Mouse (Mus musculus) lung, postnatal 0 days (tissue): ENCODE results near the gene Ercc5. TPM values are rescaled to one million over a fixed set of nuclear protein-coding genes. Genes with fewer than 3 reads are reported as not detected.

Experiments
- ATAC-seq: fragments of 200-750 bp; cut with Nextera tagmentation; 2 replicates; pipeline ENCODE4 v1.8.0; 2017; ENCODE audit warnings: moderate library complexity
- DNase-seq: peaks from one replicate; pipeline ENCODE4 v3.0.0-alpha.2; 2016; ENCODE audit warnings: low spot score
- H3K27ac ChIP-seq: fragments of 300-500 bp; sonication (generic); 2 replicates; pipeline ENCODE4 v1.5.1; 2014; ENCODE audit warnings: antibody characterized with exemption, mild to moderate bottlenecking, low read length, mixed read lengths
- H3K27me3 ChIP-seq: fragments of 300-500 bp; sonication (generic); replicated peaks from 2 replicates; pipeline ENCODE4 v1.6.1; 2014; ENCODE audit warnings: low read length, mixed read lengths; ENCODE audit not compliant: insufficient read depth
- H3K36me3 ChIP-seq: fragments of 300-500 bp; sonication (generic); 2 replicates; pipeline ENCODE4 v1.6.1; 2014; ENCODE audit warnings: low read length, mixed read lengths; ENCODE audit not compliant: insufficient read depth
- H3K4me1 ChIP-seq: fragments of 300-500 bp; sonication (generic); 2 replicates; pipeline ENCODE4 v1.6.1; 2014; ENCODE audit warnings: antibody characterized with exemption, low read depth, low read length, mixed read lengths; ENCODE audit not compliant: insufficient read depth
- H3K4me2 ChIP-seq: fragments of 300-500 bp; sonication (generic); replicated peaks from 2 replicates; pipeline ENCODE4 v1.6.1; 2014; ENCODE audit warnings: low read depth, mild to moderate bottlenecking, low read length, moderate library complexity, mixed read lengths
- H3K4me3 ChIP-seq: fragments of 300-500 bp; sonication (generic); 2 replicates; pipeline ENCODE4 v1.5.1; 2014; ENCODE audit warnings: low read depth, low read length
- H3K9ac ChIP-seq: fragments of 300-500 bp; sonication (generic); replicated peaks from 2 replicates; pipeline ENCODE4 v1.6.1; 2014; ENCODE audit warnings: low read depth, mild to moderate bottlenecking
- H3K9me3 ChIP-seq: fragments of 300-500 bp; sonication (generic); 2 replicates; pipeline ENCODE4 v1.6.1; 2016; ENCODE audit warnings: low read length, mixed read lengths
- CTCF ChIP-seq: IDR thresholded peaks from 2 replicates; pipeline ENCODE4 v1.5.1; 2016; ENCODE audit warnings: antibody characterized with exemption, mild to moderate bottlenecking
- EP300 ChIP-seq: IDR thresholded peaks from 2 replicates; pipeline ENCODE4 v1.6.1; 2016; ENCODE audit warnings: antibody characterized with exemption, mild to moderate bottlenecking, control low read depth
- WGBS: fragments of 180-500 bp; shearing (Covaris S2); extraction: QIAGEN DNeasy Blood & Tissue Kit; methylation state at CpG from one replicate; pipeline ENCODE4 v1.1.7; 2014; 5-methylcytosine and 5-hydroxymethylcytosine counted together
- polyA plus RNA-seq: library from polyadenylated mRNA; unstranded; fragments of >200 nt; fragmentation: Nextera tagmentation; extraction: Ambion mirVana; gene quantifications from 2 replicates; pipeline ENCODE4 v1.2.1, GENCODE M21; 2015

Ercc5 gene
- polyA plus RNA-seq, 1 experiment from 2014 or later = 16.7 TPM

- whole genome bisulfite sequencing = 92% methylated on average over 6 of the region's 6 CpGs
- no peaks in the 10 kb centered on the region for H3K27me3 ChIP-seq
- no peak overlapping the region for H3K4me3 ChIP-seq
- peaks cover 46% of the 10 kb centered on the region for H3K36me3 ChIP-seq
- no peak overlapping the region for H3K27ac ChIP-seq
- DNase-seq (no peak), ATAC-seq (no peak)
- H3K4me1 ChIP-seq = no peaks in the 10 kb centered on the region
- no peak overlapping the region for H3K4me2 ChIP-seq
- TF ChIP-seq EP300 (no peak), CTCF (no peak)
- H3K9me3 ChIP-seq = no peaks in the 10 kb centered on the region
- no peak overlapping the region for H3K9ac ChIP-seq
These were observed 14.3 kb downstream of the Ercc5 start for GRCm38 (mm10) chr1:44161818-44162217.

- no peaks in the 10 kb centered on the region for H3K27me3 ChIP-seq
- ATAC-seq (no peak), DNase-seq (no peak)
- H3K4me1 ChIP-seq = no peaks in the 10 kb centered on the region
- H3K9ac ChIP-seq = no peak overlapping the region
- H3K27ac ChIP-seq = no peak overlapping the region
- no peak overlapping the region for H3K4me3 ChIP-seq
- no peaks in the 10 kb centered on the region for H3K9me3 ChIP-seq
- WGBS = 80% methylated on average over 5 of the region's 5 CpGs
- H3K4me2 ChIP-seq = no peak overlapping the region
- no peak for TF ChIP-seq EP300
- peaks cover 52% of the 10 kb centered on the region for H3K36me3 ChIP-seq
These were observed 14.8 kb downstream of the Ercc5 start for GRCm38 (mm10) chr1:44162389-44162788.

DNA sequence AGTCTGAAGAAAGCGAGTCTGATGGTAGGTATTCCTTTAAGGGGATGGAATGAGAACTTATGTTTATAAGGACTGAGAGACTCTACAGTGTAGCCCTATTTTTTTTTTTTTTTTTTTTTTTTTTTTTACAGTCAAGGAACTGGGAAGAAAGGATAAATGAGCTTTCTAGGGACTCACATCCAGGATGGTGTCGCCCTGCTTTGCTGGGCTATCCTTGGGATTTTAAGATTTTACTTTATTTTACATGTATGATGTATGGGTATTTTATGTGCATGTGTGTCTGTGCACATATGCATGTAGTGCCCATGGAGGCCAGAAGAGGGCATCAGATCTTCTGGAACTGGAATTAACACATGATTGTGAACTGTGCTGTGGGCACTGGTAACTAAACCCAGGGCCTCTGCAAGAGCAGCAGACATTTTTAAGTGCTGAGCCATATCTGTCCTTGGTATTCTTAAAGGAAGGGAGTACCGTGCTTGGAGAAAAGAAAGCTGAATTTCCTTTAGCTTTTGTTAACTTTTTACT lies 20.4 kb downstream of the Ercc5 start:
- peak; percentile 31; the same call in 1 of the 2 replicates for TF ChIP-seq CTCF
- TF ChIP-seq EP300 = no peak
- 93% methylated on average over 3 of the region's 3 CpGs for WGBS
- H3K4me3 ChIP-seq = no peak overlapping the region
- H3K4me1 ChIP-seq = no peaks in the 10 kb centered on the region
- H3K9ac ChIP-seq = no peak overlapping the region
- no peaks in the 10 kb centered on the region for H3K27me3 ChIP-seq
- ATAC-seq (no peak), DNase-seq (no peak)
- no peaks in the 10 kb centered on the region for H3K9me3 ChIP-seq
- peaks cover 35% of the 10 kb centered on the region for H3K36me3 ChIP-seq
- H3K4me2 ChIP-seq = no peak overlapping the region
- no peak overlapping the region for H3K27ac ChIP-seq

- no peaks in the 10 kb centered on the region for H3K9me3 ChIP-seq
- H3K27me3 ChIP-seq = no peaks in the 10 kb centered on the region
- ATAC-seq = no peak
- no peak for DNase-seq
- H3K9ac ChIP-seq = no peak overlapping the region
- no peak overlapping the region for H3K4me3 ChIP-seq
- H3K4me1 ChIP-seq = no peaks in the 10 kb centered on the region
- H3K4me2 ChIP-seq = no peak overlapping the region
- no peak for TF ChIP-seq CTCF
- TF ChIP-seq EP300 = no peak
- WGBS = 89% methylated on average over 4 of the region's 4 CpGs
- no peak overlapping the region for H3K27ac ChIP-seq
- H3K36me3 ChIP-seq = peaks cover 26% of the 10 kb centered on the region
These were observed 25.1 kb downstream of the Ercc5 start for GRCm38 (mm10) chr1:44172656-44173055.

DNA sequence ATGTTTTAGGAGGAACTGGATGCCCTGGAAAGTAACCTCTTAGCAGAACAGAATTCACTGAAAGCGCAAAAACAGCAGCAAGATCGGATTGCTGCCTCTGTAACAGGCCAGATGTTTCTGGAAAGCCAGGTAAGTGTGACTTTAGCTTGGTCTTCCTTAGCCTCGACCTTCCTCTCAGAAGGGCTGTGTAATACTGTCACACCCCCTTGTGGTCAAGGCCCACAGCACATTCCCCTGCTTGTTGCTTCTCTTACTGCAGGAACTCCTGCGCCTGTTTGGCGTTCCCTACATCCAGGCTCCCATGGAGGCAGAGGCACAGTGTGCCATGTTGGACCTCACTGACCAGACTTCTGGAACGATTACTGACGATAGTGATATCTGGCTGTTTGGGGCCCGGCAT lies 26.4 kb downstream of the Ercc5 start:
- Histone ChIP-seq H3K9ac (no peak overlapping the region), H3K27me3 (no peaks in the 10 kb centered on the region), H3K36me3 (peaks cover 29% of the 10 kb centered on the region), H3K9me3 (no peaks in the 10 kb centered on the region), H3K4me3 (no peak overlapping the region), H3K4me2 (no peak overlapping the region), H3K27ac (no peak overlapping the region), H3K4me1 (no peaks in the 10 kb centered on the region)
- WGBS = 85% methylated on average over 8 of the region's 8 CpGs
- ATAC-seq (no peak), DNase-seq (no peak)
- TF ChIP-seq CTCF (peak; percentile 52), EP300 (no peak)

DNA sequence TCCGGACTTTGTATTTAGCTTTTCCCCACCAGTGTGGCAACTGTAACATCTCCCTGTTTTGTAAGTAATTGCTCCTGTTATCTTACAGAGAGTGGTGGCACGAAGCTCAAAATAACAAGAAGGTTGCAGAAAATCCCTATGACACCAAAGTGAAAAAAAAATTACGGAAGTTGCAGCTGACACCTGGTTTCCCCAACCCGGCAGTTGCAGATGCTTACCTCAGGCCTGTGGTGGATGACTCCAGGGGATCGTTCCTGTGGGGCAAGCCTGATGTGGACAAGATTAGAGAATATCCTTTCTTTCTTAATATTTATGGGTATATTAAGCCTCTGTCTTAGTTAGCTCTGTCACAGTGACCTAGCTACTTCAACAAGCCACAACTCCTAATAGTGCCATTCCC lies 30.5 kb downstream of the Ercc5 start:
- peaks cover 16% of the 10 kb centered on the region for H3K36me3 ChIP-seq
- no peak overlapping the region for H3K27ac ChIP-seq
- TF ChIP-seq CTCF = no peak
- no peak for TF ChIP-seq EP300
- H3K9me3 ChIP-seq = no peaks in the 10 kb centered on the region
- H3K4me1 ChIP-seq = no peaks in the 10 kb centered on the region
- H3K9ac ChIP-seq = no peak overlapping the region
- H3K4me2 ChIP-seq = no peak overlapping the region
- no peak for DNase-seq
- ATAC-seq = no peak
- no peaks in the 10 kb centered on the region for H3K27me3 ChIP-seq
- 94% methylated on average over 5 of the region's 5 CpGs for WGBS
- no peak overlapping the region for H3K4me3 ChIP-seq

GRCm38 (mm10) chr1:44186396-44186795 lies 38.9 kb downstream of the Ercc5 start:
- ATAC-seq (no peak), DNase-seq (no peak)
- Histone ChIP-seq H3K4me2 (no peak overlapping the region), H3K4me1 (no peaks in the 10 kb centered on the region), H3K36me3 (no peaks in the 10 kb centered on the region), H3K27me3 (no peaks in the 10 kb centered on the region), H3K4me3 (no peak overlapping the region), H3K27ac (no peak overlapping the region), H3K9me3 (no peaks in the 10 kb centered on the region), H3K9ac (no peak overlapping the region)
- TF ChIP-seq EP300 = no peak
- no peak for TF ChIP-seq CTCF
